Mouse (Mus musculus): Measurements from ENCODE around the gene Slc25a13. TPM values are rescaled to one million over a fixed set of nuclear protein-coding genes. Genes with fewer than 3 reads are reported as not detected.

Gene Slc25a13
- polyA plus RNA-seq, 1 experiment from 2014 or later: 58.7 TPM

DNA sequence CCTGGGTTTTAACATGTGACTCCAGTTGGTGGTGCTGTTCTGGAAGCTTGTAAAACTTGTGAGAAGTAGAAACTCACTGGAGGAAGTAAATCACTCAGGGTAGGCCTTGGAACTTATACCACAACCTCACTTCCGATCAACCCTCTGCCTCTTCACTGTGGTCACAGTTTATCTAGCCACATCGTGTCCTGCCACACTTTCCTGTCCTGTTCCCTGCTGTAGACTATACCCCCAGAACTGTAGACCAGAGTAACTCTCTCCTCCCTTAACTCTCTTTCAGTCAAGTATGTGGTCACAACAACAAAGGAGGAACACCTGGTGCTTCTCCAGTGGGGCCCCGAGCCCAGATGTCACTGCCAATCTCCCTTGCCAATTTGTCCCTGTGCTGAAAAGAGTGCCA lies 67.6 kb downstream of the Slc25a13 start:
- H3K4me1 ChIP-seq (ENCODE audit: control insufficient read depth, low read depth, low read length): no peaks in the 10 kb centered on the region
- H3K36me3 ChIP-seq (ENCODE audit: control insufficient read depth, insufficient read depth): no peaks in the 10 kb centered on the region; the same call in 1 of the 2 replicates
- H3K27ac ChIP-seq (ENCODE audit: low read length): no peak overlapping the region
- ATAC-seq (ENCODE audit: low read depth): no peak
- no peak overlapping the region for H3K4me2 ChIP-seq (ENCODE audit: low read depth, low read length)
- no peaks in the 10 kb centered on the region for H3K27me3 ChIP-seq (ENCODE audit: control insufficient read depth, insufficient read depth, low read depth, low read length)
- 33% methylated on average over 3 of the region's 3 CpGs for WGBS (ENCODE audit: insufficient replicate concordance)
- no peak overlapping the region for H3K4me3 ChIP-seq (ENCODE audit: low read depth, low read length)
- H3K9ac ChIP-seq (ENCODE audit: low read depth, low read length): no peak overlapping the region
- H3K9me3 ChIP-seq (replicated peaks; ENCODE audit: control insufficient read depth, low read length): no peaks in the 10 kb centered on the region

DNA sequence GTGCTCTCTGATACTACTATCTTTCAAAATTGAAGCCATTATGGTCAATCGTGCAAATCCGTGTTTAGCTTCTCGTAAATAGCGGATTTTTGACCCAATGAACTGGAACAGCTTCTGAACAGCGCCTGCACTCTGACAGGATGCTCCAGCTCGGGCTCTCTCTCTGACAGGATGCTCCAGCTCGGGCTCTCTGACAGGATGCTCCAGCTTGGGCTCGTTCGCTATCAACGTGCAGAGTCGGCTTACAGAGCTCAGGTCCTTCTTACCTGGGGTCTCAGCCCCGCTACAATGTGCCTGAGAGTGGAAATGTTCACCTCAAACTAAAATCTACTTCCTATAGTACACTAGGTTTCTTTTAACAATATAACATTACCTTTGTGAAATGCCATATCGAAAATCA lies 71.6 kb downstream of the Slc25a13 start:
- Histone ChIP-seq H3K27ac (ENCODE audit: low read length) (no peak overlapping the region), H3K4me3 (ENCODE audit: low read depth, low read length) (no peak overlapping the region), H3K9me3 (replicated peaks; ENCODE audit: control insufficient read depth, low read length) (no peaks in the 10 kb centered on the region), H3K4me1 (ENCODE audit: control insufficient read depth, low read depth, low read length) (no peaks in the 10 kb centered on the region), H3K4me2 (ENCODE audit: low read depth, low read length) (no peak overlapping the region), H3K27me3 (ENCODE audit: control insufficient read depth, insufficient read depth, low read depth, low read length) (no peaks in the 10 kb centered on the region), H3K9ac (ENCODE audit: low read depth, low read length) (no peak overlapping the region), H3K36me3 (ENCODE audit: control insufficient read depth, insufficient read depth) (no peaks in the 10 kb centered on the region; the same call in 1 of the 2 replicates)
- WGBS (ENCODE audit: insufficient replicate concordance): 78% methylated on average over 13 of the region's 13 CpGs
- ATAC-seq (ENCODE audit: low read depth): no peak

DNA sequence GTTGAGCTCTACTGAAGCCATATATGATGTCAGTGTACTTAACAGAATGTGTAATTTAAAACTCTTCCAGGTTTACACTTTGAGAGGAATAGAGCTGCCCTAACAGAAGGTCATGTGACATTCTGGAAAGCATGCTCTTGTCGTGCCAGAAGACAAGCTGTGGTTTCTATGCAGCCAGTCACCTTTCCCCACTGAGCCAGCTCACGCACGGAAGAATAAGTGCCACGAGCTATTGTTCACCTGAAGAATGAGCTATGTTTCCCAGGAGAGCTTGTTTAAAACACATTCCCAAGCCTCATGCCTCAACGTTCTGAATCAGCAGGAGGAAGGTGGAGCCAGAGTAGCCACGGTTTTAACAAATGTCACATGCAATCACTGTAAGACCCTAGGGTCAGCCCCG lies 73.4 kb downstream of the Slc25a13 start:
- H3K27ac ChIP-seq (ENCODE audit: low read length): no peak overlapping the region
- H3K9ac ChIP-seq (ENCODE audit: low read depth, low read length): no peak overlapping the region
- 61% methylated on average over 7 of the region's 7 CpGs for WGBS (ENCODE audit: insufficient replicate concordance)
- H3K9me3 ChIP-seq (replicated peaks; ENCODE audit: control insufficient read depth, low read length): no peaks in the 10 kb centered on the region
- H3K27me3 ChIP-seq (ENCODE audit: control insufficient read depth, insufficient read depth, low read depth, low read length): no peaks in the 10 kb centered on the region
- no peak overlapping the region for H3K4me3 ChIP-seq (ENCODE audit: low read depth, low read length)
- no peaks in the 10 kb centered on the region; the same call in 1 of the 2 replicates for H3K36me3 ChIP-seq (ENCODE audit: control insufficient read depth, insufficient read depth)
- no peak overlapping the region for H3K4me2 ChIP-seq (ENCODE audit: low read depth, low read length)
- no peak for ATAC-seq (ENCODE audit: low read depth)
- H3K4me1 ChIP-seq (ENCODE audit: control insufficient read depth, low read depth, low read length): no peaks in the 10 kb centered on the region

DNA sequence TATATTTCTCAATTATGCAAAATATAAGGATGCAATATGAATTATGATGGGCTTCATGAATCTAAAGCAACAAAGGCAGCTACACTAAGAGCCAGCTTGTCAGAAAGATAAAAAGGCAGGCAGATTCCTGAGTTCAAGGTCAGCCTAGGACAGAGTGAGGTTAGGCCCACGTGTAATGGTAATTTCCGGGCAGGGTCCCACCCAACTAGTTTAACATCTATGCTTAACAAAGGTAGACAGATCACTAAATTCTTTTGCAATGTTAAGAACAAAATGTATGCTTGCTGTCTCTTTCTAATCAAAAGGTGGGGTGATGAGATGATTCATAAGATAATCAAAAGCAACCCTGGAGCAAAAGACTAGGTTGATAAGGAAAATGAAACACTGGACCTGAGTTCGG lies 76.6 kb downstream of the Slc25a13 start:
- 66% methylated on average over 3 of the region's 3 CpGs for WGBS (ENCODE audit: insufficient replicate concordance)
- H3K36me3 ChIP-seq (ENCODE audit: control insufficient read depth, insufficient read depth): peaks cover 4% of the 10 kb centered on the region; the same call in 1 of the 2 replicates

DNA sequence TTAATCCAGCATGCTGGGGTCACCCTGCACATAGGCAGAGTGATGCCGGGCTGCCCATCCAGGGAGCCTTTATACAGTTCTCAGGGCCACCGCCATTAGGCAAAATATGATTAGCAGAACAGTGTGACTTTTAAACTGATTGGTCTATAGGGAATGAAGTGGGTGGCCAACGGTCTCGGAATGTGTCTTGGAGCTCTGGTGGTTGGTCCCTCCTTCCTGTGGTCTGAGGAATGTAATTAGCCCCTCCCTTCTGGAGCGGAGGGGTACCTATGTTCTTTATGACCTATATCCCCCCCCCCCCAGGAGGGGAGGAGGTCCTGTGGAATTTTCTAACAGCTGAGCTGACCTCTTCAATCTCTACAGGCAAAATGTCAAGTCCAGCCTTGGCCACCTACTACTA lies 77.9 kb downstream of the Slc25a13 start:
- no peak for ATAC-seq (ENCODE audit: low read depth)
- no peak overlapping the region for H3K27ac ChIP-seq (ENCODE audit: low read length)
- no peaks in the 10 kb centered on the region for H3K27me3 ChIP-seq (ENCODE audit: control insufficient read depth, insufficient read depth, low read depth, low read length)
- H3K4me1 ChIP-seq (ENCODE audit: control insufficient read depth, low read depth, low read length): no peaks in the 10 kb centered on the region
- no peak overlapping the region for H3K9ac ChIP-seq (ENCODE audit: low read depth, low read length)
- H3K9me3 ChIP-seq (replicated peaks; ENCODE audit: control insufficient read depth, low read length): no peaks in the 10 kb centered on the region
- WGBS (ENCODE audit: insufficient replicate concordance): 74% methylated on average over 5 of the region's 5 CpGs
- H3K4me2 ChIP-seq (ENCODE audit: low read depth, low read length): no peak overlapping the region
- peaks cover 4% of the 10 kb centered on the region; the same call in 1 of the 2 replicates for H3K36me3 ChIP-seq (ENCODE audit: control insufficient read depth, insufficient read depth)
- H3K4me3 ChIP-seq (ENCODE audit: low read depth, low read length): no peak overlapping the region

More for the DNA sequence above, 76.6 kb downstream of the Slc25a13 start:
- H3K4me2 ChIP-seq (ENCODE audit: low read depth, low read length): no peak overlapping the region
- H3K9me3 ChIP-seq (replicated peaks; ENCODE audit: control insufficient read depth, low read length): no peaks in the 10 kb centered on the region
- H3K27me3 ChIP-seq (ENCODE audit: control insufficient read depth, insufficient read depth, low read depth, low read length): no peaks in the 10 kb centered on the region
- H3K4me1 ChIP-seq (ENCODE audit: control insufficient read depth, low read depth, low read length): no peaks in the 10 kb centered on the region
- no peak overlapping the region for H3K9ac ChIP-seq (ENCODE audit: low read depth, low read length)
- ATAC-seq (ENCODE audit: low read depth): no peak
- no peak overlapping the region for H3K4me3 ChIP-seq (ENCODE audit: low read depth, low read length)
- no peak overlapping the region for H3K27ac ChIP-seq (ENCODE audit: low read length)

DNA sequence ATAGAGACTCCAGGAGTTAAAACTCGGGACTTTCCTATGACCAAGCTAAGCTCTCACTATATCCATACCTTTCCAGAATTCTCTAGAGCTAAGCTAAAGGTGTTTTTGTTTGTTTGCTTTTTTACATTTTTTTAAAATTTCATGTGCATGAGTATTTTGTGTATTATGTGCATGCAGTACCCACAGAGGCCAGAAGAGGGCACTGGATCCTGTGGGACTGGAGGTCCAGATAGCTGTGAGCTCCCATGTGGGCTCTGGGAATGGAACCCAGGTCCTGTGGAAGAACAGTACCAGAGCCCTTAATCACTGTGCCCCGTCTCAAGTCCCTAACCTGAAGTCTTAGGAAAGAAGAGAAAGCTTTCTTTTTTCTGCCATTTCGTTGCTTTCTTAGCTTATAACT lies 80.2 kb downstream of the Slc25a13 start:
- Histone ChIP-seq H3K9me3 (replicated peaks; ENCODE audit: control insufficient read depth, low read length) (no peaks in the 10 kb centered on the region), H3K4me2 (ENCODE audit: low read depth, low read length) (no peak overlapping the region), H3K36me3 (ENCODE audit: control insufficient read depth, insufficient read depth) (peaks cover 4% of the 10 kb centered on the region; the same call in 1 of the 2 replicates), H3K27me3 (ENCODE audit: control insufficient read depth, insufficient read depth, low read depth, low read length) (no peaks in the 10 kb centered on the region), H3K4me3 (ENCODE audit: low read depth, low read length) (no peak overlapping the region), H3K27ac (ENCODE audit: low read length) (no peak overlapping the region), H3K9ac (ENCODE audit: low read depth, low read length) (no peak overlapping the region), H3K4me1 (ENCODE audit: control insufficient read depth, low read depth, low read length) (no peaks in the 10 kb centered on the region)
- 67% methylated on average over 3 of the region's 3 CpGs for WGBS (ENCODE audit: insufficient replicate concordance)
- no peak for ATAC-seq (ENCODE audit: low read depth)

DNA sequence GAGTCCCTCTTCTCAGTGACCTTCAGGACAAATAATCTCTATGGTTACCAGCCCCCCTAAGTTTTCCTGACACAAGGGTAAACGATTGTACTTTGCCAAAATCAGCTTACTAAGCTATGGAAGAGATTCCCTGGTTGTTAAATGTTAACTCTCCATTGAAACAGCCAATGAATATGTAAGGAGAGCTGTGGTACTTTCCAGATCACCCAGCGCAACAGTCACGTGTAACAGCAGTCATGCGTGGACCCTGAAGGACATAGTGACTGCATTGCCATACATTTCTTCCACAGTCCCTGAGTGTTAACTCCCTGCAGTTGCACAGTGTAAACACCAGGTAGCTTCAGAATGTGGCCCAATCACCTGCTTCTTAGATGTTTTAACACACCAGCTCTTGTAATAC lies 82.0 kb downstream of the Slc25a13 start:
- no peaks in the 10 kb centered on the region for H3K9me3 ChIP-seq (replicated peaks; ENCODE audit: control insufficient read depth, low read length)
- no peak overlapping the region for H3K4me2 ChIP-seq (ENCODE audit: low read depth, low read length)
- H3K27me3 ChIP-seq (ENCODE audit: control insufficient read depth, insufficient read depth, low read depth, low read length): no peaks in the 10 kb centered on the region
- no peaks in the 10 kb centered on the region for H3K4me1 ChIP-seq (ENCODE audit: control insufficient read depth, low read depth, low read length)
- 76% methylated on average over 4 of the region's 4 CpGs for WGBS (ENCODE audit: insufficient replicate concordance)
- no peak overlapping the region for H3K9ac ChIP-seq (ENCODE audit: low read depth, low read length)
- H3K36me3 ChIP-seq (ENCODE audit: control insufficient read depth, insufficient read depth): peaks cover 4% of the 10 kb centered on the region; the same call in 1 of the 2 replicates
- no peak overlapping the region for H3K27ac ChIP-seq (ENCODE audit: low read length)
- H3K4me3 ChIP-seq (ENCODE audit: low read depth, low read length): no peak overlapping the region
- ATAC-seq (ENCODE audit: low read depth): no peak

DNA sequence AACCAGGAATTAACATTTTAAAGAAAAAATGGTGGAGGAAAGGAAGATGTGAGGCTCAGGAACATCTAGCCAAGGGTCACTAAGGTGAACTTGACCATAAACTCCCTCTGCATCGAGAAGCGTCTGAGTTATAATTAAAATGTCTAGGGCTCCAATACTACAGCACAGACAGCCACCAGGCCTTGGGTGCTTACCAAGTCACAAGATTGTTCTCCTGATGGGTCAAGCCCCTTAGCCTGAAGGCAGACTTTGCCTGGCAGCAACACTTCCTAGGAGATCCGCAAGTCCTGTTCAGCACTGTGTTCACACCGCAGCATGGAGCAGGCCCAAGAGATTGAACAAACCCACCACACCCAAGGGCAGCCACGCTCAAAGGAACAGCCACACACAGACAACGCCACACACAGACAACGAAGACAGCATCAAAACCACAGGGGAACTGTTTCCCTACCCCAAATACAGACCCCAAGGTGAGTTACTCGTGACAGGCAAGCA lies 83.4 kb downstream of the Slc25a13 start:
- Histone ChIP-seq H3K27me3 (ENCODE audit: control insufficient read depth, insufficient read depth, low read depth, low read length) (no peaks in the 10 kb centered on the region), H3K36me3 (ENCODE audit: control insufficient read depth, insufficient read depth) (peaks cover 6% of the 10 kb centered on the region; the same call in 1 of the 2 replicates)
- 76% methylated on average over 8 of the region's 8 CpGs for WGBS (ENCODE audit: insufficient replicate concordance)

DNA sequence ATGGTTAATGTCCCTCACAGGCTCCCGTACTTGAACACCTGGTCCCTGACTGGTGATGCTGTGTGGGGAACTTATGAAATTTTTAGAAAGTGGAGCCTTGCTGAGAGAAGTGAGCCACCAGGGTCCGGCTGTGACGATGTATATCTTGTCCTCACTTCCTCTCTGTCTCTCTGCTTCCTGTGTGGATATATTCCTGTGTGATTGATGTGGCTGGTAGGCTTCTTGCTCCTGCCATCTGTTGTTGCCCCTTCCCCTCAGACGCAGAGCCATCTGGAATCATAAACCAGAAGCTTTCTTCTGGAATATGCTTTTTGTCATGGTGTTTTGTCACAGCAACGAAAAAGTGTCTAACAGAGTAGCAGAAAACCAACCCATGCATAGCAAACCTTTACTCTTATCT lies 84.9 kb downstream of the Slc25a13 start:
- H3K4me1 ChIP-seq (ENCODE audit: control insufficient read depth, low read depth, low read length): no peaks in the 10 kb centered on the region
- H3K9me3 ChIP-seq (replicated peaks; ENCODE audit: control insufficient read depth, low read length): no peaks in the 10 kb centered on the region
- peaks cover 2% of the 10 kb centered on the region; the same call in 1 of the 2 replicates for H3K36me3 ChIP-seq (ENCODE audit: control insufficient read depth, insufficient read depth)
- no peak overlapping the region for H3K4me2 ChIP-seq (ENCODE audit: low read depth, low read length)
- no peak for ATAC-seq (ENCODE audit: low read depth)
- no peak overlapping the region for H3K9ac ChIP-seq (ENCODE audit: low read depth, low read length)
- 25% methylated on average over 5 of the region's 5 CpGs for WGBS (ENCODE audit: insufficient replicate concordance)
- no peak overlapping the region for H3K4me3 ChIP-seq (ENCODE audit: low read depth, low read length)
- H3K27ac ChIP-seq (ENCODE audit: low read length): no peak overlapping the region
- H3K27me3 ChIP-seq (ENCODE audit: control insufficient read depth, insufficient read depth, low read depth, low read length): no peaks in the 10 kb centered on the region

More for the DNA sequence above, 83.4 kb downstream of the Slc25a13 start:
- Histone ChIP-seq H3K4me3 (ENCODE audit: low read depth, low read length) (no peak overlapping the region), H3K9me3 (replicated peaks; ENCODE audit: control insufficient read depth, low read length) (no peaks in the 10 kb centered on the region), H3K4me2 (ENCODE audit: low read depth, low read length) (no peak overlapping the region), H3K27ac (ENCODE audit: low read length) (no peak overlapping the region), H3K9ac (ENCODE audit: low read depth, low read length) (no peak overlapping the region), H3K4me1 (ENCODE audit: control insufficient read depth, low read depth, low read length) (no peaks in the 10 kb centered on the region)
- ATAC-seq (ENCODE audit: low read depth): no peak
